Mouse (Mus musculus) retina, postnatal 7 days (tissue): ENCODE data around the gene Klk8.
A peak's percentile ranks its signal among the peaks of the same experiment; 100 is the strongest.

Experiments
- DNase-seq: peaks from one replicate; pipeline ENCODE4 v3.0.0-alpha.2; 2012; ENCODE audit warnings: low read depth, low spot score

Gene Klk8

DNA sequence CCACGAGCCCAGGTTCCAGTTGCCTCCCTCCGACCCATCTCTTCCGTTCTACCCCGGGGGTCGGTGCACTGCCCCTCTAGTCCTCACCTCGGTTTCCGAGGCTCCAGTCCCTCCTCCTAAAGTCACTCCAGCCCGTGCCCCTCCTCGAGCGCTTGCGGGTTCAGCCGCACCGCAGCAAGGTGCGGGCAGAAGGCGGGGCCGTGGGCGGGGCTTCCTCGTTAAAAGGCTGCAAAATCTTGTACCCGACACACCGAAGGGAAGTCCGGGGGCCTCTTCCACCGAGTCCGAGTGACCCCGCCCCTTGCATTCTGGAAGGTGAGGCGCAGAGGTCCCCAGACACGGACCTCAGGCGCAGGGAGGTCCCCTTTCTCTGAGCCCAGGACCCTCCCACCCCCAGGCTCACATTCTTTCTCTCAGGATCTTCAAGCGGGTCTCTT is at the start of gene Klk8:
TSS of gene Klk8 (plus strand) at position 245 of the 437 bp plus-strand sequence.
- no peak for DNase-seq

DNA sequence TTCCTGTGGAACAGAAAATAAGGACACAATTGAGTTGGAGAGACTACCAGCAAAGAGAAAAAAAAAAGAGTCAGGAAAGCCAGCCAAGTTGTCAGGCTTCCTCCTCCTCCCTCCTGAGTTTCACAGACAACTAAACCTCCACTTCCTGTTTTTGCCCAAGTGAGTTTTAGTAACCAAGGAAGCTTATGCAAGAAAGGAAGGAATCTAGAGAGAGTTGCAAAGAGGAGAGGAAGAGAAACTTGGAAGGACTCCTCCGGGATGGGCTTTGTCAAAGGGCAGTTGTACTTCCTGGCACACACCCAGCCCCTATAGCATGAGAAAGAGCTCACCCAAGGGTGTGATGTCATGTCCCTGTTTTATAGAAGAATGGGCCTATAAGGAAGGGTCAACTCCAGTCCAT is 49.6 kb upstream of the Klk8 start:
- no peak for DNase-seq

DNA sequence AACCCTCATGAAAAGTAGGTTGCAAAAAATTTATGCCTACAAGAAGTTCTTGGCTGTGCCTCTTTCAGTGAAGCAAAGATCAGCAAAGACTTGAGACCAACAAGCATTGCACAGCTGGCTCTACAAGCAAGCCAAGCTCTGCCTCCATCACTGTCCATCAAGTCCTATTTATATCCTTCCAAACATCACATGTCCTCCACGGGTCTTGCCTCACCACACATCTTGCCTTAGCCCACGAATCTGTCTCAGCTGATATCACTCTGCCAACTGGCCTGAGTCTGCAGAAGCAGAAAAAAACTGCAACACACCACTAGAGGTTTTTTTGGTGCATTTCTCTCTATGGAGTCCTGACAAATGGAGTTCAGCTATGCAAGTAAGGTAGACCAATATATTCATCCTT is 44.6 kb upstream of the Klk8 start:
- DNase-seq, result no peak

GRCm38 (mm10) chr7:43766484-43766883 is 30.9 kb upstream of the Klk8 start:
- DNase-seq, result no peak

GRCm38 (mm10) chr7:43768597-43768996 is 28.8 kb upstream of the Klk8 start, which contains the start of gene Klk12:
Klk12 (plus strand) TSS chr7:43768897.
- DNase-seq, result no peak

DNA sequence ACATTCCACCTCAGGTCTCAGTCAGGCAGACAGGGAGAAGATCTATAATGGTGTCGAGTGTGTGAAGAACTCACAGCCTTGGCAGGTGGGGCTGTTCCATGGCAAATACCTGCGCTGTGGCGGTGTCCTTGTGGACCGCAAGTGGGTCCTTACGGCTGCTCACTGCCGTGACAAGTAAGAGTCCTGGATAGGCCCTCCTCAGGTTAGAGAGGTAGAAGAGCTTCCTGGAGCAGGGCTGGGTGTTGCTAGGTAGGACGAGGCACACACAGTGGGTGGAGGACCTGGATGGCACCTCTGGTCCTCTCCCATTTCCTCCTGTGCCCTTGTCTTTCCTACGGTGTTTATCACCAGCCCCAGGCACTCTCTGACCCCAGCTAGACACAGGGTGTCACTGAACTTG is 27.7 kb upstream of the Klk8 start:
- DNase-seq, result no peak

GRCm38 (mm10) chr7:43770701-43771100 is 26.7 kb upstream of the Klk8 start:
- DNase-seq, result no peak

DNA sequence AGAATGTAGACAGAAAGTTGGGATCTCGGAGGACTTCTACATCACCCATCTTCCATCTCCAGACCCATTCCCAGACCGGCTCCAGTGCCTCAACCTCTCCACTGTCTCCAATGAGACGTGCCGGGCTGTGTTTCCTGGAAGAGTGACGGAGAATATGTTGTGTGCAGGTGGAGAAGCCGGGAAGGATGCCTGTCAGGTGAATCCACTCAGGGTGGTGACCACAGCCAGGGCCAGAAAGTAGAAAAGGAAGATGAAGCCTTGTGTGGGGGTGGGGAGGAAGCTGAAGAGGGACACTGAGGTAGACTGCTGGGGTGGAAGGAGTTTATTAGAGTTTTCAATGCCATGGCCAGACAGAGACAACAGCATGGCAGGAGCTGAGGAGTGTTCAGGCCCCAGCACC is 25.5 kb upstream of the Klk8 start:
- no peak for DNase-seq

DNA sequence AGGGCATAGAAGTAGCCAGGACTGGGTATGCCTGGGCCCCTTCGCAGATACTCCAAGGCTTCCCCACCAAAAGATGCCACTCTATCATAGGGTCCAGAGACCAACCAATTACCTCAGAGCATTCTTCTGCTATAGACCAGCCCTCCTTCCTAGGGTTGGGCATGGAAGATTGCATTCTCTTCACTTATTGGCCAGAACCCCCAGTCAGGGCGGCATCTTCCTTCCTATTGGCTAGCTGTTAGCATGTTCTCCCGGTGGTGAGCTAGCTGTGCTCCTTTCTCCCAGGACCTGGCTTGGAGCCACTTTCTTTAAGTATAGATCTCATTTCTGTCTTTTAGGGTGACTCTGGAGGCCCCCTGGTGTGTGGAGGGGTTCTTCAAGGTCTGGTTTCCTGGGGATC is 24.5 kb upstream of the Klk8 start:
- no peak for DNase-seq

GRCm38 (mm10) chr7:43774364-43774763 is 23.0 kb upstream of the Klk8 start, which contains the start of gene Klk11:
Klk11 (plus strand) TSS chr7:43774604.
- DNase-seq, result no peak

DNA sequence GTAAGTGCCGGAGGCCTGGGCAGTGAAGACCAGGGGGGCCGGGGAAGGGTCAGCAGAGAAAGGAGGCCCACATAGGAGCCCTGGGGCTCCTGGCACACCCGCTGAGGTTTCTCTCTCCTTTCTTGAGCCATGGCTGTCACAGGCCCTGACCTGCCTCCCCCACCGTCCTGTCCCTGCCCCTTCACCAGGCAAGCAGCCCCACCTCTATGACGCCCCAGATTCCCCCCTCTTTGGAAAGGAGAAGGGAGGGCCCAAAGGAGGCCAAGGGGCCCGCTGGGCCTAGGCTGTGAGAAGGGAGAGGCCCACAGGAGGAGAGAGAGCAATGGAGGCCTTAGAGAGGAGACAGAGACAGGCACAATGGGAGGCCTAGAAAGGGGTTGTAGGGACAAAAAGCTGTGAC is 22.6 kb upstream of the Klk8 start:
- no peak for DNase-seq

DNA sequence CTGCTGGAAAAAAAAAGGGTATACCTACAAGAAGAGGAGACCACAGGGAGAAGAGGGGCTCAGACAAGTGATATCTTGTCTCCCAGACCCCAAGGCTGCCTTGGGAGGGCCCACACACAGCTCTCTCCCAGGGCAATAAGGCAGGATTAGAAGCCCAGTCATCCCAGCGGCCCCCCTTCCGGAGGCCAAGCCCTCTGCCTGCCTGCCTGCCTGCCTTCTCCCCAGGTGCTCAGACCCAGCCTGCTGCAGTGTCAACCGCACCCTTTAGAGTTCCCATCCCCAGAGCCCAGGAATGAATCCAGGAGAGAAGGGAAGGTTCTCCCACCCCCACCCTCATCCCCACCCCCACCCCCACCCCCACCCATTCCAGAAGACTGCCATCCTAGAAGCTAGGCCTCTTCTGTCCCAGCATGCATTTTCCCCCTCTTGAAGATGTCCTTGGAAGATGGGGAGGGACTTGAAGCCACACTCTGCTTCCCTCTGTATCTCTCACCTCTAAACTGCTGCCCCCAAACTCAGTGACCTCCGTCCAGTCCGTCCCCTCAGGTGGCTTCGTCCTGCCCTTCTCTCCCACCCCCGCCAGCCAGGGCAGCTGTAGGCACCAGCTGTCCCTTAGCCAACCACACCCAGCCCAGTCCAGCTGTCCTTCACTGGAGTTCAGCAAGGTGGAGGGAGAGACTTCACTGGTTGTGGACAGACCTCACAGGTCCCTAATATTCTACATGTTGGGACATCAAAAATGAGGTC is 21.9 kb upstream of the Klk8 start:
- no peak for DNase-seq

DNA sequence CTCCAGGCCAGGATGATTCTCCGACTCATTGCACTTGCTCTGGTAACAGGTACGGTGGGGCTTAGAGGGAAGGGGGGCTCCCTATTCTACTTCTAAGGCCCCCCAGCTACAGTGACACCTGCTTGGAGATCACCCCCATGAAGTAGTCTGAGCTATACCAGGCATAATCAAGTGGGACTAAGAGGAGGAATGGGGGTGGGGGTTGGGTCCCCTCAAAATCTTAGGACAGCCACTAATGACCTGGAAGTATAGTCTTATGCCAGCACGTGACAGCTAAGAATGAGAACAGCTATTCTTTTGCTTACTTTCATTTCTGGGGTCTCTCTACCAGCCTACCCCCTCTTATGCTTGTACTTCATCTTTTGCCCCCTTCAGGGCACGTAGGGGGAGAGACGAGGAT is 20.9 kb upstream of the Klk8 start:
- no peak for DNase-seq

GRCm38 (mm10) chr7:43777423-43777822 is 20.0 kb upstream of the Klk8 start:
- no peak for DNase-seq

DNA sequence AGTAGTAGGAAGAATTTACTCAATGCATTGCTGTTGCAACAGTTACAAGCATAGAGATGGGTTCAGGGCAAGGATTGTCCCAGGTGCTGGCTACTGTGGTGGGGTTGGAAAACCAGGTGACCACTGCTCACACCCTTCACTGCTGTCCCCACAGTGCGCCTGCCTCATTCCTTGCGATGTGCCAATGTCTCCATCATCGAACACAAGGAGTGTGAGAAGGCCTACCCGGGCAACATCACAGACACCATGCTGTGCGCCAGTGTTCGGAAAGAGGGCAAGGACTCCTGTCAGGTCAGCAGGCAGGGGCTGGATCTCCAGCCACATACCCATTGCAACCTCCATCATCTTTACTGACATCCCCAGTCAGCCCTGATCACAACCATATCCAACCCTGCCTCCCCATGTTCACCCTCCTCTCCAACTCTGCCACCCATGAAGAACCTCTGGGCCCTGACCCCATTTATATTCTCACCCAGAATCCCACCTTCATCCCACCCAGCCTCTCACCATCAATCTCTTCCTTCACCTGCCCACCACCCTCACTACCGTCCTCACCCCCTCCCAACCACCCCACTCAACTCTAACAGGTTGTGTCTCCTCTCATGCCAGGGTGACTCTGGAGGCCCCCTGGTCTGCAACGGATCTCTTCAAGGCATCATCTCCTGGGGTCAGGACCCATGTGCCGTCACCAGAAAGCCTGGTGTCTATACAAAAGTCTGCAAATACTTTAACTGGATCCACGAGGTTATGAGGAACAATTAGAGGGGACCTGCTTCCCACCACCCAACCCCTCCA is 19.0 kb upstream of the Klk8 start:
- DNase-seq, result no peak

GRCm38 (mm10) chr7:43780241-43780640 is 17.1 kb upstream of the Klk8 start:
- DNase-seq, result no peak

GRCm38 (mm10) chr7:43780746-43781145 is 16.6 kb upstream of the Klk8 start, which contains the start of gene Klk10:
Klk10 (plus strand) TSS chr7:43781035.
- DNase-seq, result no peak

DNA sequence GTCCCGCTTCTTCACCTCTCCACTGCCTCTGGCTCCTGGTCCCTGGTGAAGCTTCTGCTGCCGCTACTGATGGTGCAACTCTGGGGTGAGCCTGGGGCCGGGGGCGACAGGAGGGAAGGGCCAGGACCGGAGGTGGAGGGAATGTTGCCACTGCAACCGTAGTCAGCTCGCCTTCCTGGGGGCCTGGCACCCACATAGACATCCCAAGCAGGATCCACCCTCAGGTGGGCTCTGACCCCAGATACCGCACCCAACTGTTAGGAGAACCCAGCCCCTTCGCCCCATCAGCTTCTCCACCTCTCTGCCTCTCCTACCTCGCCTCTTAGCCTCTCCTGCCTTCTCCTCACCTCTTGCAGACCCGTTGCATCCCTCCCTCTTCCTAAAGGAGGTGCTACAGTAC is 15.8 kb upstream of the Klk8 start:
- DNase-seq, result no peak

DNA sequence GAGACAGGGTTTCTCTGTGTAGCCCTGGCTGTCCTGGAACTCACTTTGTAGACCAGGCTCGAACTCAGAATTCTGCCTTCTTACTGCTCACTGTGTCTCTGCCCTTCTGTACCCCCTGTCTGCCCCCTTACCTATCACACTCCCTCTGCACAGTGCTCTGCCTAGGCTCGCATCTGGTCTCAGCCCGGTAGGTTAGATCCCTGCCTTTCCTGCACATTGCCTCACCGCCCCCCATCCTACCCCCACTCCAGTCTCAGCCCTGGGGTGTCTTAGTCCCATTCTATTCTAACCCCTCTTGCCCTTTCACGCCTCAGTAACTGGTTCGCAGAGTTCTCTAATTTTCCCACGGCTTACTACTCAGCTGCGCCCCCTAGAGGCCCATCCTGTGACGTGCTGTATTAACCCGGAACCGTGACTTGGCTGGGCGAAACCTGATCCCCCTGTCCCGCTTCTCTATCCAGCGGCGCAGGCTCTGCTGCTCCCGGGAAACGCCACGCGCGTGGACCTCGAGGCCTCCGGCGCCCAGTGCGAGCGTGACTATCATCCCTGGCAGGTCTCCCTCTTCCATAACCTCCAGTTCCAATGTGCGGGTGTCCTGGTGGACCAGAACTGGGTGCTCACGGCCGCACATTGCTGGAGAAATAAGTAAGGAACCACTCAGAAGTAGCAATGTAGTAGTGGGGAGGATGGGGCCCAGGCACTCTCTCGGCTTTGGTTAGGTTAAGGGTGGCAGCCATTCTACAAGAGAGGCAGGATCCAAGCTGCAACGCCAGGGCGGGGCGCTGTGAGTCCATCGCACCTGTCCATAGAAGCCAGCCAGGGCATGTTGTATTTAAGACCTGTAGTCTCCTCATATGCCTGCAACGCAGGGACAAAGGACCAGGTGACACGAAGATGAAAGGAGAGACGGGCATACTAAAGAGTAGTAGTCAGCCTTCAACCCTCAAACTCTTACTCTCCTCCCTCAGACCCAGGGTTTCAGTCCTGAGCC is 14.8 kb upstream of the Klk8 start:
- DNase-seq, result peak; percentile 62

GRCm38 (mm10) chr7:43785286-43785685 is 12.1 kb upstream of the Klk8 start:
- no peak for DNase-seq

DNA sequence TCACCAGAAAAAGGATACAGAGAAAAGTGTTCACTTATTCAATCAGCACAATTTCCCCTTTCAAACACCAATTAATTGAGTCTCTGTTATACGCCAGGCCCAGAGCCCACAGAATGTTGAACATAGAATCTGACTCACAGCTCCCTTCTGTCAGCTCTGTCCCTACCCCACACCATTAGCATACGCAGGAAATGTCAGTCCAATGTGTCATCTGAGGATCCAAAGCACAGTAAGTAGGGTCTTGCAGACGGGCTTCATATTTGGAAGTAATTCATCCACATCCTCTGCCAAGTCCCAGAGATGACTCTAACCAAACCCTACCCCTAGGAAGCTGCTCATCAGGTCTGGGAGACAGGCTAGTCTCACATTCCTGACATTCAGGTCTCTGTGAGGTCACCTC is 9.3 kb upstream of the Klk8 start:
- no peak for DNase-seq

DNA sequence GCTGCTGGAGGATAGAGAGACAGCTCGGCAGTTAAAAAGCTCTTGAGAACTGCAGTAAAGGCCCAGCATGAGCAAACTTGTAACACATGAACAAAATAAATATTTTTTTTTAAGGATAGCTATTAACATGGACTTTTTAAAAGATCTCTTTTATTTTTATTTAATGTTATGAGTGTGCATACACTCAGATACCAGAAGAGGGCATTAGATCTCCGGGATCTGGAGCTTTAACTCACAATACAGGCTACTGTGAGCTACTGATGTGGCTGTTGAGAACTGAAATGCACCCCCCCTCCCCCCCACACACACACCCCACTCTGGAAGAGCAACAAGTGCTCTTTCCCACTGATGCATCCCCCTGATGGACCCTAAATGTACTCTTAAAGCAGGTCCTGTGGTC is 8.1 kb upstream of the Klk8 start:
- DNase-seq, result no peak
